Mouse (Mus musculus) layer of hippocampus, adult 11-12 months (tissue): ENCODE results near the gene Chil1.
A peak's percentile ranks its signal among the peaks of the same experiment; 100 is the strongest.

Source experiments
- DNase-seq: peaks from one replicate; pipeline ENCODE4 v3.0.0; 2022; ENCODE audit warnings: low spot score

Chil1 gene

DNA sequence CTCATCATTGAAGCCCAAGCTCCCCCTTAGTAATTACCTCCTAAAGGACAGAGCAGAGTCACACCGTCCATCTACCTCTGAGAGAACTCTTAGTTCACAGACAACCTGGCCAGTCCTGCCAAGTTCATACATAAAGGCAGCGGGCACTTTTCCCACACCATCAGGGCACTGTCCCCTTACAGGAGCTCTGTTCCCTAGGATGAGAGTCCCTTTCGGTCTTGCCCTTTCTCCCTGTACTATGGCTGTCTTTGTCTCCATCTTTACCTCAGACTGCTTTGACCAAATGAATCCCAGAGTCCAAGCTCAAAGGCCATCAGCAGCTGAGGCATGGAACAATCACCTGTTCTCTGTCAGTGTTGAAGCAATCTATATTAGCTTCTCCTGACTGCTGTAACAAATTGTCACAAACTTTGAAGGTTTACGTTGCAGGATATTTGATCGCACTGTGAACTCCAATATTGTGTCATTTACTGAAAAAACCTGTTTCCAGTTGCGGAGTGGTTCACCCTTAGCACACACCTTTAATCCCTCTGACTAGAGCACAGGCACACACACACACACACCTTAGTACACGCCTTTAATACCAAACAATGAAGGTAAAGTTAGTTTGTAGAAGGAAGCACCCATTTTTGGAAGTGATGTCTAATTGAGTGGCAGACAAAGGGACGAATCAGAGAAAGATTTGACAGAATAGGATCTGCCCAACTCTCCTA lies 12.8 kb upstream of the Chil1 start:
- no peak for DNase-seq

DNA sequence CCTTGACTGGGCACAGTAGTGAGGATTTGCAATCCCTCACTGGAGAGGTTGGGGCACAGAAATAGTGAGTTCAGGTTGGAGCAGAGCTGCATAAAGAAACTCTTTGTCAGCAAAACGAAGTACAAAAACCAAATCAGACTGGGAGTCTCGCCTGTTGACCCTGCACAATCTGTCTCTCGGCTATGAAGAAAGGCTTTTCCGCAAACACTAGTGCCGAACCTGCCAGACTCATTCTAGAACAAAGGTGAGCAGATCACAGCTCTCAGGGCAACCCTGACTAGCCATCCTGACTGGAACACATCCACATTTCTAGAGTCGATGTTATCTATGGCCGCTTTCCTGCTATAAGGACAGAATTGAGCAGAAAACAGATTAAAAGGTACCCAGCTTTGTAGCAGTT lies 8.9 kb upstream of the Chil1 start:
- no peak for DNase-seq

DNA sequence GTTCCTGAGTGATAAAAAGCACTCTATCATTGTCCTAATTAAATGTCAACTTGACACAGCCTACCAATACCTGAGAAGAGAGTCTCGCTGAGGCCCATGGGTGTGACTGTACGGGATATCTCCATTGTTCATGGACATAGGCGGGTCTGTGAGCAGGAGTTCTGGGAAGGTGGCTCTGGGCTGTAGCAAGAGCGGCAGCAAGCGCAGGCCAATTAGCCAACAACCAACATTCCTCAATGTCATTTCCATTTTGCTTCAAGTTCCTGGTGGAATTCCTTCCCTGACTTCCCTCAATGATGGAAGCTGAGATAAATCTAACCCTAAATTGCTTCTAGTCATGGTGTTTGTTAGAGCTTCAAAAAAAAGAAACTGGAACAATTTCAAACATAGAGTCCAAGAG lies 4.0 kb upstream of the Chil1 start:
- no peak for DNase-seq

DNA sequence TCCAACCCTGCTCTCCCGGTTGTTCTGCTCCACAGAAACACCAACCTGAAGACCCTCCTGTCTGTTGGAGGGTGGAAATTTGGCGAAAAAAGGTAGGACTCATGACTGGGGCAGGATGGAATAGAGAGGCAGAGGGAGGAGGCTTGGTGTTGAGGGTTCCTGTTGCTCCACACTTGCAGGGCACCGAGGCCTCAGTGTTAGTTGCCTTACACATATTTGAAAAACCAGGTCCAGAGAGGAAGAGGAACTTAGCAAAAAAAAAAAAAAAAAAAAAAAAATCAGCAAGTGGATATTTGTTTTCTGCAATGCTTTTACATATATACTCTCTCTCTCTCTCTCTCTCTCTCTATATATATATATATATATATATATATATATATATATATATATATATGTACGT lies 2.1 kb downstream of the Chil1 start:
- DNase-seq: no peak

DNA sequence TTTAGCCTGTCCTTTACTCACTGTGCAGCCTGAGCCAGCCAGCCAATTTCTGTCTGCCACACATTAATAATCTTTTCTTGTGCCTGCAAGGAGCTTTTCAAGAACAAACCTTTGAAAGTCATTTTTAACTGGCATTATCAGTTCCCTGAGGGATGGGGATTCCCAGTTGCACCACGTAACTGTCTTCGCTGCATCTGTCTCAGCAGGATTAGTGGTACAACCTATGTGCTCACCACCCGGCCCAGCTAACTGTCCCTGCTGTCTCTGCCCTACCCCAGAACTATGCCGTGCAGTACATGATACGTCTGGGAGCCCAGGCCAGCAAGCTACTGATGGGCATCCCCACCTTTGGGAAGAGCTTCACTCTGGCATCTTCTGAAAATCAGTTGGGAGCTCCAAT lies 6.2 kb downstream of the Chil1 start:
- DNase-seq: no peak

DNA sequence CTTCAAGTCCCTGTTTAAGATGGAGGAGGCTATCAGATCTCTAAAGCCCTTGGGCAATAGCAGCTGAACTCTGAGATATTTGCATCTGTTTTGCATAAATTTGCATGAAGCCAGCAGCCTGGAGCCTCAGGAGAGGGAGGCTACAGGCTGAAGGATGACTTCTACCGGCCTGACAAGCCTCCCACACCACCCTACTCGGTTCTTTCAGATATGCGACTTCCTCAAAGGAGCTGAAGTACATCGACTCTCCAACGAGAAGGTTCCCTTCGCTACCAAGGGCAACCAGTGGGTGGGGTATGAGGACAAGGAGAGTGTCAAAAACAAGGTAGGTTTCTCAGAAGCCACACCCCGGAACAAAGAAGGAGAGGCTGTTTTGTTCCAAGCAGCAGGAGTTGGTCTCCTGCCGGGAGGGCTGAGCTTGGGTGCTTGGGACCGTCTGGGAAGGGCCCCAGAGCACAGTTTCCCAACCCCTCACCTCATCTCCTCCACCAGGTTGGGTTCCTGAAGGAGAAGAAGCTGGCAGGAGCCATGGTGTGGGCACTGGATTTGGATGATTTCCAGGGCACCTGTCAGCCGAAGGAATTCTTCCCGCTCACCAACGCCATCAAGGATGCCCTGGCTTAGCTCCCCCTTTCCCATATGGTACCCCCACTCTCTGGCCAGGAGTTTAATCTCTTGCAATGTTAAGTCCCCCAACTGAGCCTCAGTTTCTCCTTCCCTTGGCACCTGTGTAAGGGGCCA lies 7.2 kb downstream of the Chil1 start:
- no peak for DNase-seq

DNA sequence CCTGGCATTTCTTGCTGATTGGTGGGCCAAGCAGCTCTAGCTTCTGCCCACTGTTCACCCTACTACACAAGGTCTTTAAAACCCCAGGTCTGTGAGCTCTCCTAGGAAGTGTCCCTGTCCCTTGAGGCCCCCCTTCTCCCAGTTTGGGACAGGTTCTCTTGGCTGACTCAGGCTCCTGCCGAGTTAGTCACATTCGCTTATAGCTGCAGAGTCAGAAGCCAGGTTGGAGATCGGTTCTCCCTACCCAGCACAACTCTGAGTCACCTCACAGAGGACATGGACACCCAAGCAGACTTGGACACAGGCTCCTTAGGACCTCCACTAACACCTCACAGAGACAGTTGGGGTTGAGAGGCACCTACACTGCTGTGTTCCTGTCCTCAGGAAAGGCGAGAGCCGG lies 9.2 kb downstream of the Chil1 start:
- DNase-seq: no peak

DNA sequence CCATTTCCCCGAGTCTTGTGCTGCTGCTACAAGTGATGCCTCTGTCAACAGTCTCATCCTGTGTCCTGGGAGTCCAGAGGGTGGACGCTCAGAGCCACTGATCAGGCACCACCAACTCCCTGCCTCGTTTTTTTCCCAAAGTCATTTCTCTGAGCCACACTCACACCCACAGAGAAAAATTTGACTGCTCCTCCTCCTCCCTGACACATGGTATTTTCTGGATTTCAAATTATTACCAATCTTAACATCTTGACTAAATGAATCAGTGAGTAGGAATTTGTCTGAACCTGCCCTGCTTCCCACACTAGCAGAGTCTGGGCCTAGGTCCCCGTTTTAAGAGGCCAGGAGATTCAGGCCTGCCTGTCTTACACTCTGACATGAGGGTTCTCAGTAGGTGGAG lies 10.0 kb downstream of the Chil1 start:
- DNase-seq: no peak

DNA sequence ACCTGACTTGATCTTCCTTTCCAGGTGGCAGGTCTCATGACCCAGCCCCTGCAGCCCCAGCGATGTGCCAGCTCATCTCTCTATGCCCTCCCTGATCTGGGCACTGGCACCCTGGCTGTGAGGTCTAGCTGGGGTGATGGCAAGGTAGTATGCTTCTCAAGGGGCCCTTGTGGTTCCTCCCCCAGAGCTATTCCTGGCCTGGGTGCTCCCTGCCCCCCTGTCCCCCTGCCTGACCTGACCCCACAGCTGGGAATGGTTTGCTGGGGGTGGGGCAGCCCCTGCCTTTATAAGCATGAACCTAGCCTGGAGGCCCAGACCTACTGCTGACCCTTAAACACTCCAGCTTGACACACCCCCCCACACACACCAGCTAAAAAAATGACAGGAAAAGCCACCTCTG lies 11.2 kb downstream of the Chil1 start, which contains the start of gene Mybph:
Gene Mybph, plus strand, starts transcription at position 323 of the 400 bp plus-strand sequence.
- no peak for DNase-seq

DNA sequence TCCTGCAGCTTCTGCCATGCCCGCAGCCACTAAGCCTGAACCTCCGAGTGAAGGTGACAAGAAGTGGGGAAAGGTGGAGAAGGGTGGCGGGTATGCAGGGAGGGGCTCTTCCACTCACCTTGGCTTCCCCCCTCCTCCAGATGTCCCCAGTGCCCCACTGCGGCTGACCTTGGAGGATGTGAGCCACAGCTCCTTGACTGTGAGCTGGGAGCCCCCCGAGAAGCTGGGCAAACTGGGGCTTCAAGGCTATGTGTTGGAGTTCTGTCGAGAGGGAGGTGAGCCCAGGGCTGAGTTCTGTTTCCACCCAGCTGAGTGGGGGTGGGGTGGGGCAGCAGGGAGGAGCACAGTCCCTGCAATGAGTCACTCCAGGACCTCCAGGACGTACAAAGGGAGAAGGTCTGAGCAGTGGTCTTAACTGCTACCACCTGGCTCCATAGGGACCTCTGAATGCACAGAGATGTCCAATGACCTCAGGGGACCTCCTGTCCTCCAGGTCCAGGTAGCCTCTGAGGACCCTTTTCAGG lies 11.8 kb downstream of the Chil1 start:
- DNase-seq: no peak

DNA sequence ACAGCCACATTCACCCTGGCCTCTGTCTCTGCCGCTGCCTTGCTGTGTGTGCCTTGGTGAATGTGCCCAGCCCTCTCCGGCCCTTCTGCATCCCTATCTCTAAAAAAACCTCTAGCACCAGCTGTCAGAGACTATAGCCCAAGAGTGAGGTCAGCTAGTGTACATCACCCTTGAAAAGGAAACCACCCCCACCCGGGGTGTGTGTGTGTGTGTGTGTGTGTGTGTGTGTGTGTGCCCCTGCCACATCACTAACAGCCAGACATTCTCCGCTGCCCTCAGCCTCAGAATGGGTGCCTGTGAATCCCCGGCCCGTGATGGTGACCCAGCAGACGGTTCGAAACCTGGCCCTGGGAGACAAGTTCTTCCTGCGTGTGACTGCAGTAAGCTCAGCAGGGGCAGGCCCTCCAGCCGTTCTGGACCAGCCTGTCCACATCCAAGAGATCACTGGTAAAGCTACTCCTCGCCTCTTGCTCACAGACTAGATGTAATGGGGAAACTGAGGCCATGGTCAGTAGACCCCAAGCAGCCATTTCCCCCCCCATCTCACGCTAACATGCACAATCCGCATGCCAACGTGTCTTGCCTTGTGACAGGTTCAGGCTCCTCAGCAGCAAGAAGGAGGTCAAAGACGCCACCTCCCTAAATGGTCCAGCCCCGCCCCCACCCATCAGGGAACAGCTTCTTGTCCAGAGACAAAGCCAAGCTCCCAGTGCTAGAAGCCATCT lies 12.5 kb downstream of the Chil1 start:
- DNase-seq: no peak

DNA sequence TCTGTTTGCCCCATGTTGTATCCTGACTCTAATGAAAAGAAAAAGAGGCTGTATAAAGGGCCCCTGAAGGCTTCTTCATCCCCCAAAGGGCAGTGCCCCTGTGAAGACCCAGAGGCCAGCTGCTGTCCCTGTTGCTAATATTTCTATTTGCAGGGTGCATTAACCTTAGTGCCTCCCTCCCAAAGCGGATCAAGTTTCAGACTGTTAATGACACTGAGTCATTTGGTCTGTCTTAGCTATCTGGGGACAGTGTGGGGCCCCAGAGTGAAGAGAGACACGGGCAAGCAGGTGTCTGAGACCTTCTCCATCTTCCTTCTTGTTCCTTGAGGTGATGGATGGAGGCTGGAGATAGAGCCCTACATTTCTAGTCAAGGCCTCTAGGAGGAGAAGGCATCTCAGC lies 13.1 kb downstream of the Chil1 start:
- no peak for DNase-seq

DNA sequence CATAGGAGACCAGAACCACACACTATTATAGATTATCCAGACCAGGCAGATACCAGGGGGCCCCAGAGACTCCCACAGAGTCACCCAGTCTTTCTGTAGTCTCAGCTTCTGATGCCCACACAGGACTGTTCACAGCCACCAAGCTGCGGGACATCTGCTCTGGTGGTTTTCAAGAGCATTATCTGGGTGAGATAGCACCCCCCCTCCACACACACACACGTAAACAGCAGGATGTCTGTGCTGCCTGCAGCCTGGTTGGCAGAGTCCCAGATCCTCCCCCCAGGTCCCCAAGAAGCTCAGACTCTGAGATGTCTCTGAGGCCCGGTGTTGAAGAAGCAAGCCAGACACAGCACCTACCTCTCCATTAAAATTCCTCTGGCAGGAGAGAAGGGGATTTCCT lies 13.6 kb downstream of the Chil1 start:
- peak; percentile 75 for DNase-seq

DNA sequence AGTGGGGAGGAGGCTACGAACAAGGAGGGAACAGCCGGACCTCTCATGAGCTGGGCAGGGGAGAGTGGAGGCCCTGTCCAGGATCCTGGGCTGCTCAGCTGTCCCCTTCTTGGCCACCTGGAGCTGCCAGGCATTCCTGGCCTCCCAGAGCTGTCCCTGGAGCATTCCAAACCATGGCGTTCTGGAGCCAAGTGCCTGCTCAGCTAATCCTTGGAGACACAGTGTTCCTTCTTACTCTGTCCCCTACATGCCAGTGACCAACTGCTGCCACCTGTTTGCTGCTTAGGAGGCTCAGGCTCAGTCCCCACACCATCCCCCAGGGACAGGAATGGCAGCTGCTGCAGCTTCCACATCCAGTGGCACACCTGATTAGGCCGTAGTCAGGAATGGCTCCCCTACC lies 14.0 kb downstream of the Chil1 start:
- DNase-seq: no peak

DNA sequence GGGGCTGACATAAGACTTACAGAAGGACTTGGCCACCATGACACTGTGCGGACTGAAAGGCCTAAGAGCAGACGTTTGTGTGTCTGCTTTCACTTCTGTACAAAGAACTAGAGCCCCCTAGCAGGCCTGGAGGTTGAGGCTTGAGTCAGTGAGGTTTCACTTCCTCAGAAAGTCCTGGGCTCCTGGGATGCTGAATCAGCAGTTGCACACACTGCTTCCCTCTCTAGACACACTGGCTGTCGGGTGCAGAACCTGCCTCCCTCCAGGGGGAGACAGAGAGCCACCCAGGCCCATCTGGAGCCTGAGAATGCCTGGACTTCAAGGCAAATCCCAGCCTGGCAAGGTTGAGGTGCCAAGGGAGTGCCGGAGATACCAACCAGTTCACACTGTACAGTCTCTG lies 14.4 kb downstream of the Chil1 start:
- peak; percentile 91 for DNase-seq

DNA sequence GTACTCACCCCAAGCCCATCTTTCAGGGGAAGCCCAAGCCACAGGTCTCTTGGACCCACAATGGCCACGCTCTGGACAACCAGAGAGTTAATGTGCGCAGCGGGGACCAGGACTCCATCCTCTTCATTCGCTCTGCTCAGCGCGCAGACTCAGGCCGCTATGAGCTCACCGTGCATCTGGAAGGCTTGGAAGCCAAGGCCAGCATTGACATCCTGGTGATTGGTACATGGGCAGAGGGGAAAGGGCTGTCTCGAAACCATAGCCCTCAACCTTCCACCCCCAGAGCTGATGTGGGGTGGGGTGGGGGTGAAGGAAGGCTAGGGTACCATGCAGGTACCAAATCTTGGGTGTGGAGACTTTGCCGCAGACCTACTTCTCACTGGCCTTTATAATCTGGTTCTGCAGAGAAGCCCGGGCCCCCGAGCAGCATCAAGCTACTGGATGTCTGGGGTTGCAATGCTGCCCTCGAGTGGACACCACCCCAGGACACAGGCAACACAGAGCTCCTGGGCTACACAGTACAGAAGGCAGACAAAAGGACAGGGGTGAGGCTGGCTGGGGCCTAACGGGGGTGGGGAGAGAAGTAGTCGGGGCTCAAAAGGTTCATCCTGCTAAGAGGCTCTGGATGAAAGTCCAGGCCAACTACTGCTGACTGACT lies 15.5 kb downstream of the Chil1 start:
- DNase-seq: no peak

DNA sequence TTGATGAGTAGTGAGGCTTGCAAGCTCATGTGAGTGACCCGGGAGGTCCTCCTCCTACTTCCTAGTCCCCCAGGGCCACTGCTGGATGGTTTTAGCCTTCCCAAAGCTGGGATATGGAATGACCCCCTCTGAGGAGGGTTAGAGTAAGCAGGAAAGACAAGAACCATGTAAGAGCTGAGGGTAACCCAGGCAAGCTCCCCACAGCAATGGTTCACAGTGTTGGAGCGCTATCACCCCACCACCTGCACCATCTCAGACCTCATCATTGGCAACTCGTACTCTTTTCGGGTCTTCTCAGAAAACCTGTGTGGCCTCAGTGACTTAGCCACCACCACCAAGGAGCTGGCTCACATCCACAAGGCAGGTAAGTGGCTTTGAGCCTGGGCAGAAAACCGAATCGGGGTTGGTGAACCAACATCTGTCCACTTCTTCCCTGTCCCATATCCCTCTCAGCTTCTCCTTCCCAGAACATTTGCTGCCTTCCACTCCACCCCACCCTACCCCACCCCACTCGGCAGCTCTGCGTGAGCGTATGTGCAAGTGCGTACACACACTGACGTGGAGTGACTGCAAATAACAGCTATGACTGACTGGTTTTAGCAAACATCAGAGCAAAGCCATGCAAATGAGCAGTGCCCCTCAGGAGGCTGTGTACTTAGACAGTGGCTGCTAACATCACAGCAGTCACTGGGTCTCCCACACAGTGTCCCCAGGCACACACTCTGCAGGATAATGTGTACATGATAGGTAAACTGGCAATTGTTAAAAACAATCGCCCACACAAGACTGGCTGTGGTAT lies 16.4 kb downstream of the Chil1 start:
- DNase-seq: no peak

DNA sequence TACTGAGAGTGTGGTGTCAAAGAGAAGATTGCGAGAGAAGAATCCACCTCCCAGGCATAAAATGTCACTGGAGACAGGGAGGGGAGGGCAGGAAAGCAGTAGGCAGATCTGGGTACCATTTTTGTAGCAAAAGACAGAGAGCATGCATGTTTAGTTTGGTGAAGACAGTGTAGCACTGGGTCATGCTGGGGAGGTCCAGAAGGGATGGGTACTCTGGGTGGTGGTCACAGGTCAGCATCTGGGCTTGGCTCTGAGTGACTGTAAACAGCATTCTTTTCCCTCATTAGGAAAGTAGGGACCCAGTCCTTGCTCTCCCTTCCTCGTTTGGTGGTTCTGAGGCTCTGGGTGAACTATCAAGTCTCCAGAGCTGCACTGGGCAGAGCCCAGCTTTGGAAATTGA lies 18.5 kb downstream of the Chil1 start:
- DNase-seq: no peak

DNA sequence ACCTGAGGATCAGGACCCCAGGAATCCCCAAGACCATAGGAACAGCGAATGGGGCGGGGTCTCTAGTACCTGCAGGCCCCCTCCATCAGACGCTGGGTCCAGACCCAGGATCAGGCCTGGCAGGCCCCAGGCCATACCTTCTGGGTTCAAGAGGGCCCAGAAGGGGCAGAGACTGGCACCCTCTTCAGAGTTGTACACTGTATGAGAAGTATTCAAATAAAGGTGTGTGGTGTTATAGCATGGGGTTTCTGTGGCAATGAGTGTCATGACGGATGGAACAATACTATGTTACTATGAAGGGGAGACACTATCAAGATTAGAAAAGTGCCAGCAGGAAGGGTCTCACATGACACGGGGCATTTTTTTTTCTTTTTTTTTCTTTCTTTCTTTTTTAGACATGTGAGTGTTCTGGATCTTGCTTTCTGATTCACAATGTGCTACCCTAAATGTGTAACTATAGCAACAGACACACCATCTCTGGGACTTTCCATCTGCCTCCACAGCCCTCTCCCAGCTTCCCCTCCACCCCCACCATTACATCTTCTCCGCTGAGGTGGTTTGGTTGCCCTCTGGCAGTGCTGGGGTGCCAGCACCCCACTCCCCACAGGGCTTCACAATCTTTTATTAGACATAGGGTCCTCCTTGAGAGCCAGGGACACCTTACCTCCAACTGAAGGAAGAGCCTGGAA lies 19.2 kb downstream of the Chil1 start:
- DNase-seq: no peak

DNA sequence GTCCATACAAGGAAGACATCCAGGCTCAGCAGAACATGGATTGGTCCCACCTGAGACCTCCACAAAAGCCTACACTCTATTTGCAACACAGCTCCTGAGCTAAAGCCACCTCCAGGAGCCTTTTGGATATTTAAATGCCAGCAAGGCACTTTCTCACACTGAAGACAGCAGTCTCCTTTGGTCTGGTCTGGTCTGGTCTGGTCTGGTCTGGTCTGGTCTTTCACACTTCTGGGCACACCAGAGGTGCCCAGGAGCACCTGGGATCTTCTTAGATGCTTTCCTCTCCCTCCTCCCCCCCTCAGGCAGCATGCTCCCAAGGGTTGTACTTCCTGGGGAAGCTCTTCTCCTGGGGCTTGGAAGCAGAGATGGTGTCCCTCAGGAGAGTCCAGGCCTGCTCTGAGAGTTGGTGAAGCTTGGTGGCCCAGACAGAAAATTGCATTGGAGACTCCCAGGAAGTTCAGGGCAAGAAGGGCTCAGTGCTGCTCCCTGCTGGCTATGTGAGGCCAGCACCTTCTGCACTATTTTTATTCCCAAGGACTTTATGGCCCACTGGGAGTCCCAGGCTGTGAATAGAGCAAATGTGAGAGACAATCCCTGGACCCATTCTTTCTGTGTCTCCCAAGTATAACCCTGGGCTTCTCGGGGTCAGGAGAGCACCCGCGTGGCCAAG lies 19.9 kb downstream of the Chil1 start:
- peak; percentile 75 for DNase-seq
